Mouse (Mus musculus): ENCODE data around the gene Npff. TPM values are rescaled to one million over a fixed set of nuclear protein-coding genes. Genes with fewer than 3 reads are reported as not detected.
A peak's percentile ranks its signal among the peaks of the same experiment; 100 is the strongest.

Npff gene
- 4.1 and 5.0 TPM in 2 replicates for polyA plus RNA-seq (2015; fragmentation: Nextera tagmentation; extraction: Ambion mirVana)

DNA sequence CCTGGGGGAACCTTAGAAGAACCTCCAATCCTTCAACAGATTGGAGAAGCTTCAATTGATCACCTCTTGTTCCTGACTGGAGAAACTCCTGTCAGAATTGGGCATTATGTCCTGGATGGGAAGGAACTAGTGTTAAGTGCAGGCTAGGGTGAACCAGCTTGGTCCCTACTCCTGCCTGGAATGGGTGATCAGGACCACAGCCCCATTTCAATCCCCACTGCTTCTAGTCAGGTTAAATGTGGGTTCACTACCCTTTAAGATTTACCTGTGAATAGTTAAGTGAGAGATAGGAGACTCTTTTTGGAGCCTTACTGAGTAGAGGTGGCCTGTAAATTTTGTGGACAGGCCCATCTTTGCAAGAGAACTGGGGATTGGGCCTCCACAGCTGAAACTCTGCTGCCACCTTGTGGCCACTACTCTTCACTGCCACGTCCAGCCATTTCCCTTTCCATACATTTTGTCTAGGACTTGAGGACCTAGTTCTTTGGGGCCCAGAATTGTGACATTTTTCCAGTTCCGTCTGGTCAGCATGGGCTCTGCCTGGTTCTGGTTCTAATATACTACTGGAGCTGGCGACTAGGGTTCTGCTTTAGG lies at the start of gene Npff:
Gene Npff (minus strand): TSS at position 51 of the 594 bp plus-strand sequence.
- 0 out of 2 replicates have a peak, but pooled peaks have one; percentile 38 for ATAC-seq
- H3K27me3 ChIP-seq (replicated peaks; ENCODE audit: control insufficient read depth, insufficient read depth, low read length), result no peaks in the 10 kb centered on the region

GRCm38 (mm10) chr15:102572081-102572480 lies 47.3 kb upstream of the Npff start:
- Histone ChIP-seq H3K9ac (ENCODE audit: low read depth, low read length) (no peak overlapping the region), H3K27me3 (replicated peaks; ENCODE audit: control insufficient read depth, insufficient read depth, low read length) (no peaks in the 10 kb centered on the region), H3K4me2 (ENCODE audit: low read length) (no peak overlapping the region), H3K4me3 (ENCODE audit: low read length) (no peak overlapping the region), H3K27ac (ENCODE audit: low read depth, low read length) (no peak overlapping the region; the same call in 1 of the 2 replicates), H3K9me3 (ENCODE audit: control insufficient read depth, low read length) (no peaks in the 10 kb centered on the region), H3K4me1 (ENCODE audit: control insufficient read depth, insufficient read depth, low read depth, low read length) (no peaks in the 10 kb centered on the region; the same call in 1 of the 2 replicates), H3K36me3 (ENCODE audit: control insufficient read depth, insufficient read depth, low read length) (no peaks in the 10 kb centered on the region)
- WGBS, result 84% methylated on average over 3 of the region's 3 CpGs
- no peak for ATAC-seq

More for the DNA sequence above, at the start of gene Npff:
- WGBS, result 3% methylated on average over 3 of the region's 3 CpGs
- peaks cover 20% of the 10 kb centered on the region for H3K36me3 ChIP-seq (ENCODE audit: control insufficient read depth, insufficient read depth, low read length)
- no peak within 1 kb of the TSS for H3K4me2 ChIP-seq (ENCODE audit: low read length)
- no peak within 1 kb of the TSS for H3K9ac ChIP-seq (ENCODE audit: low read depth, low read length)
- H3K4me3 ChIP-seq (ENCODE audit: low read length), result no peak within 1 kb of the TSS
- H3K4me1 ChIP-seq (ENCODE audit: control insufficient read depth, insufficient read depth, low read depth, low read length), result no peaks in the 10 kb centered on the region
- no peaks in the 10 kb centered on the region for H3K9me3 ChIP-seq (ENCODE audit: control insufficient read depth, low read length)
- 0 out of 2 replicates have a peak within 1 kb of the TSS, but pooled peaks have one; percentile 2 for H3K27ac ChIP-seq (ENCODE audit: low read depth, low read length)

DNA sequence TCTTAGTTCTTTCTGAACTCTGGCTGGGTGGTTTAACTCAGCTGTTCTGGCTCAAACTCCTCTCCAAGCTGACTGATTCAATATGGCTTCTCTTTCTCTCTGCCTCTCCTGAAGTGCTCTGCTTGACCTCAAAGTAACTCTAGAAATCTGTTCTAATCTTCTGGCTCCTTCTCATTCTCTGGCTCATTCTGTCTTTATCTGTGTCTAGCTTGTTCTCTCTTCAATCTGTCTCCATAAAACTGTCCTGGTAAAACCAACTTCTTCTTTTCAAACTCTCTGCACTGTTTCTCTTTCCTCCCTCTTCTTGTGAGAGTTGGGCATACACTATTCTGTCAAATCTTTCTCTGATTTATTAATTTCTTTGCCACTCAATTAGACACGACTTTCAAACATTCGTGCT lies 43.1 kb upstream of the Npff start:
- WGBS, result 90% methylated on average over 2 of the region's 2 CpGs
- Histone ChIP-seq H3K27me3 (replicated peaks; ENCODE audit: control insufficient read depth, insufficient read depth, low read length) (no peaks in the 10 kb centered on the region), H3K4me2 (ENCODE audit: low read length) (no peak overlapping the region), H3K9ac (ENCODE audit: low read depth, low read length) (no peak overlapping the region), H3K27ac (ENCODE audit: low read depth, low read length) (no peak overlapping the region), H3K4me1 (ENCODE audit: control insufficient read depth, insufficient read depth, low read depth, low read length) (no peaks in the 10 kb centered on the region), H3K9me3 (ENCODE audit: control insufficient read depth, low read length) (no peaks in the 10 kb centered on the region), H3K36me3 (ENCODE audit: control insufficient read depth, insufficient read depth, low read length) (no peaks in the 10 kb centered on the region), H3K4me3 (ENCODE audit: low read length) (no peak overlapping the region)
- no peak for ATAC-seq

GRCm38 (mm10) chr15:102563681-102564080 lies 38.9 kb upstream of the Npff start:
- no peaks in the 10 kb centered on the region for H3K36me3 ChIP-seq (ENCODE audit: control insufficient read depth, insufficient read depth, low read length)
- no peak overlapping the region for H3K27ac ChIP-seq (ENCODE audit: low read depth, low read length)
- H3K9me3 ChIP-seq (ENCODE audit: control insufficient read depth, low read length), result no peaks in the 10 kb centered on the region
- no peak overlapping the region for H3K4me3 ChIP-seq (ENCODE audit: low read length)
- no peak for ATAC-seq
- H3K9ac ChIP-seq (ENCODE audit: low read depth, low read length), result no peak overlapping the region
- WGBS, result 81% methylated on average over 5 of the region's 5 CpGs
- H3K27me3 ChIP-seq (replicated peaks; ENCODE audit: control insufficient read depth, insufficient read depth, low read length), result no peaks in the 10 kb centered on the region
- no peak overlapping the region for H3K4me2 ChIP-seq (ENCODE audit: low read length)
- H3K4me1 ChIP-seq (ENCODE audit: control insufficient read depth, insufficient read depth, low read depth, low read length), result no peaks in the 10 kb centered on the region

DNA sequence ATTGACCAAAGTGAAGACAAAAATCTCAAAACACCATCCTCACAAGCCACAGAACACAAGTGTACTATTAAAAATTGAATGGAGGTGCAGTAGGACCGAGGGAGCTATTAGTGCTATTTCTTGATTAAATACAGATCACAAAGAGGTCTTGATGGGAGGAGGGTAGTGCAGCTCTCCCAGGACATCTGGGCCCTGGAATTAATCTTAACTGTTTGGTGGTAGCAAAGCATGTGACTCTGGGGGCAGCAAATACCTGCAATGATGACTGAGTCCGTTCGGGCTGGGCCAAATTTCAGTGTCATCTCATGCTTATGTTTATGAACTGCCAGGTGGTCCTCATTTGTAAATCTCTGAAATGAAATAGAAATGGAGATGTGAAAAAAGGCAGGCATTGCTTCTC lies 38.3 kb upstream of the Npff start:
- H3K27ac ChIP-seq (ENCODE audit: low read depth, low read length), result no peak overlapping the region

GRCm38 (mm10) chr15:102562491-102562890 lies 37.7 kb upstream of the Npff start:
- Histone ChIP-seq H3K4me1 (ENCODE audit: control insufficient read depth, insufficient read depth, low read depth, low read length) (no peaks in the 10 kb centered on the region), H3K9ac (ENCODE audit: low read depth, low read length) (no peak overlapping the region), H3K36me3 (ENCODE audit: control insufficient read depth, insufficient read depth, low read length) (no peaks in the 10 kb centered on the region), H3K27ac (ENCODE audit: low read depth, low read length) (0 out of 2 replicates have a peak overlapping the region, but pooled peaks have one; percentile 36), H3K27me3 (replicated peaks; ENCODE audit: control insufficient read depth, insufficient read depth, low read length) (no peaks in the 10 kb centered on the region), H3K4me3 (ENCODE audit: low read length) (no peak overlapping the region), H3K9me3 (ENCODE audit: control insufficient read depth, low read length) (no peaks in the 10 kb centered on the region), H3K4me2 (ENCODE audit: low read length) (no peak overlapping the region)
- no peak for ATAC-seq
- 90% methylated on average over 1 of the region's 1 CpGs for WGBS

More for the DNA sequence above, 38.3 kb upstream of the Npff start:
- WGBS, result 81% methylated on average over 3 of the region's 3 CpGs
- Histone ChIP-seq H3K9me3 (ENCODE audit: control insufficient read depth, low read length) (no peaks in the 10 kb centered on the region), H3K9ac (ENCODE audit: low read depth, low read length) (no peak overlapping the region), H3K36me3 (ENCODE audit: control insufficient read depth, insufficient read depth, low read length) (no peaks in the 10 kb centered on the region), H3K4me2 (ENCODE audit: low read length) (no peak overlapping the region), H3K4me3 (ENCODE audit: low read length) (no peak overlapping the region), H3K27me3 (replicated peaks; ENCODE audit: control insufficient read depth, insufficient read depth, low read length) (no peaks in the 10 kb centered on the region), H3K4me1 (ENCODE audit: control insufficient read depth, insufficient read depth, low read depth, low read length) (no peaks in the 10 kb centered on the region)
- no peak for ATAC-seq

DNA sequence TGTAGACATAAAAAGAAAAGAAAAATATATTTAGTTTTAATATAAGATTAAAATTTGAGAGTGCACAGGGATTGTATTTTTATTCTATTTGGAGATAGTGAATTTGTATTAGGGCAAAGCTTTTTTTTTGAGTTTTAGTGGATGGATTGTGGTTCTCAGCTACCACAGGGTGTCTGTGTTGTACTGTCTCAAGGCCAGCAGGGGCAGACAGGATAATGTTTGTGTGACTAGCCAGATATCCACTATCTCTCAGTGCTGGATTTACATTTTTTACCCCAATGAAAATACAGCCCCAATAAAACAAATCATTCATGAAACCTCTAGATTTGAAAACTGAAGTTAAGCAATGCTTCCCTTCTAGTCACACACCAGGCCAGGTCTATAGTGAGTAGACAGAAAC lies 32.8 kb upstream of the Npff start:
- Histone ChIP-seq H3K4me1 (ENCODE audit: control insufficient read depth, insufficient read depth, low read depth, low read length) (no peaks in the 10 kb centered on the region), H3K36me3 (ENCODE audit: control insufficient read depth, insufficient read depth, low read length) (peaks cover 15% of the 10 kb centered on the region), H3K27ac (ENCODE audit: low read depth, low read length) (no peak overlapping the region), H3K27me3 (replicated peaks; ENCODE audit: control insufficient read depth, insufficient read depth, low read length) (no peaks in the 10 kb centered on the region), H3K4me2 (ENCODE audit: low read length) (no peak overlapping the region), H3K9ac (ENCODE audit: low read depth, low read length) (no peak overlapping the region), H3K9me3 (ENCODE audit: control insufficient read depth, low read length) (no peaks in the 10 kb centered on the region), H3K4me3 (ENCODE audit: low read length) (no peak overlapping the region)
- ATAC-seq, result no peak

GRCm38 (mm10) chr15:102555581-102555980 lies 30.8 kb upstream of the Npff start:
- H3K9ac ChIP-seq (ENCODE audit: low read depth, low read length), result no peak overlapping the region
- no peaks in the 10 kb centered on the region for H3K4me1 ChIP-seq (ENCODE audit: control insufficient read depth, insufficient read depth, low read depth, low read length)
- ATAC-seq, result no peak
- no peak overlapping the region for H3K27ac ChIP-seq (ENCODE audit: low read depth, low read length)
- no peaks in the 10 kb centered on the region for H3K27me3 ChIP-seq (replicated peaks; ENCODE audit: control insufficient read depth, insufficient read depth, low read length)
- 100% methylated on average over 1 of the region's 1 CpGs for WGBS
- H3K9me3 ChIP-seq (ENCODE audit: control insufficient read depth, low read length), result no peaks in the 10 kb centered on the region
- peaks cover 21% of the 10 kb centered on the region for H3K36me3 ChIP-seq (ENCODE audit: control insufficient read depth, insufficient read depth, low read length)
- H3K4me3 ChIP-seq (ENCODE audit: low read length), result no peak overlapping the region
- no peak overlapping the region for H3K4me2 ChIP-seq (ENCODE audit: low read length)

DNA sequence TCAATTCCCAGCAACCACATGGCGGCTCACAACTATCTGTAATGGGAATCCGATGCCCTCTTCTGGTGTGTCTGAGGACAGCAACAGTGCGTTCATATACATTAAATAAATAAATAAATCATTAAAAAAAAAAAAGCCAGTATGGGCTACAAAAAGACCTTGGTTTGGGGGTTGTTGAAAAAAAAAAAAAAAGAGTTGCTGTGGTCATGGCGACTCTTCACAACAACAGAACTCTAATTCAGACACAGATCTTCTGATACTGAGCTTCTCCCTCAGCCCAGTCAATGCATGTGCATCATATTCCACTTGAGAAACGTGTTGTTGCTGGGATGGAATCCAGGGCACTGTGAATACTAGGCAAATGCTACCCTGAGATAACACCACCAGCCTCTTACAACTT lies 27.9 kb upstream of the Npff start:
- Histone ChIP-seq H3K27me3 (replicated peaks; ENCODE audit: control insufficient read depth, insufficient read depth, low read length) (no peaks in the 10 kb centered on the region), H3K27ac (ENCODE audit: low read depth, low read length) (no peak overlapping the region), H3K9ac (ENCODE audit: low read depth, low read length) (no peak overlapping the region), H3K4me1 (ENCODE audit: control insufficient read depth, insufficient read depth, low read depth, low read length) (no peaks in the 10 kb centered on the region), H3K4me2 (ENCODE audit: low read length) (no peak overlapping the region), H3K36me3 (ENCODE audit: control insufficient read depth, insufficient read depth, low read length) (peaks cover 23% of the 10 kb centered on the region), H3K9me3 (ENCODE audit: control insufficient read depth, low read length) (no peaks in the 10 kb centered on the region), H3K4me3 (ENCODE audit: low read length) (no peak overlapping the region)
- WGBS, result 96% methylated on average over 5 of the region's 5 CpGs
- no peak for ATAC-seq

Measured in hindbrain, embryonic 16.5 days (tissue).